Mouse (Mus musculus) liver, embryonic 14.5 days (tissue): ENCODE results near the gene S100a1. TPM values are rescaled to one million over a fixed set of nuclear protein-coding genes. Genes with fewer than 3 reads are reported as not detected.

Experiments used
- ATAC-seq: fragments of 200-750 bp; cut with Nextera tagmentation; 2 replicates; pipeline ENCODE4 v1.8.0; 2017; ENCODE audit warnings: moderate number of reproducible peaks, mild to moderate bottlenecking, moderate library complexity; ENCODE audit not compliant: insufficient read depth
- DNase-seq, 3 experiments: peaks; one replicate each; pipeline ENCODE4 v3.0.0-alpha.2; 2012 to 2013; ENCODE audit warnings: low read depth in 3 of 3, low spot score in 3 of 3
- H3K27ac ChIP-seq: fragments of 300-500 bp; sonication (generic); 2 replicates; pipeline ENCODE4 v1.5.1; 2014; ENCODE audit warnings: moderate library complexity, mild to moderate bottlenecking, control low read depth, inconsistent platforms
- H3K27me3 ChIP-seq: fragments of 300-500 bp; sonication (generic); 2 replicates; pipeline ENCODE4 v1.6.1; 2014; ENCODE audit warnings: mild to moderate bottlenecking, low read length, moderate library complexity; ENCODE audit not compliant: control insufficient read depth, insufficient read depth
- H3K36me3 ChIP-seq: fragments of 300-500 bp; sonication (generic); replicated peaks from 2 replicates; pipeline ENCODE4 v1.6.1; 2014; ENCODE audit warnings: low read depth; ENCODE audit not compliant: control insufficient read depth, insufficient read depth
- H3K4me1 ChIP-seq, 2 experiments: fragments of 200-500 bp in 1 of 2; fragments of 300-500 bp in 1 of 2; sonication (generic) in 1 of 2; replicated peaks; 2 replicates each; pipeline ENCODE4 v1.6.1; 2012 to 2014; ENCODE audit warnings: antibody characterized with exemption in 1 of 2, inconsistent platforms in 1 of 2, low read length in 1 of 2; ENCODE audit not compliant: control insufficient read depth in 2 of 2, insufficient read depth in 2 of 2
- H3K4me2 ChIP-seq: fragments of 300-500 bp; sonication (generic); 2 replicates; pipeline ENCODE4 v1.6.1; 2014; ENCODE audit warnings: low read depth, mild to moderate bottlenecking, control low read depth, moderate library complexity
- H3K4me3 ChIP-seq, 2 experiments: fragments of 200-500 bp in 1 of 2; fragments of 300-500 bp in 1 of 2; sonication (generic) in 1 of 2; 2 replicates each; pipeline ENCODE4 v1.5.1; 2012 to 2014; ENCODE audit warnings: low read depth in 2 of 2, low read length in 2 of 2, mild to moderate bottlenecking in 2 of 2, control low read depth in 1 of 2, inconsistent platforms in 1 of 2, moderate library complexity in 1 of 2; ENCODE audit not compliant: insufficient read depth in 1 of 2
- H3K9ac ChIP-seq: fragments of 300-500 bp; sonication (generic); replicated peaks from 2 replicates; pipeline ENCODE4 v1.6.1; 2014; ENCODE audit warnings: mild to moderate bottlenecking, control low read depth, moderate library complexity
- H3K9me3 ChIP-seq: fragments of 300-500 bp; sonication (generic); 2 replicates; pipeline ENCODE4 v1.6.1; 2016; ENCODE audit warnings: low read length, mixed read lengths; ENCODE audit not compliant: control insufficient read depth
- CTCF ChIP-seq: IDR thresholded peaks from 2 replicates; pipeline ENCODE4 v1.5.1; 2016; ENCODE audit warnings: antibody characterized with exemption, low read depth, control low read depth
- EP300 ChIP-seq: IDR thresholded peaks from 2 replicates; pipeline ENCODE4 v1.6.1; 2016; ENCODE audit warnings: antibody characterized with exemption, low read depth
- WGBS: fragments of 180-500 bp; shearing (Covaris S2); extraction: QIAGEN DNeasy Blood & Tissue Kit; methylation state at CpG from one replicate; pipeline ENCODE4 v1.1.7; 2014; ENCODE audit not compliant: insufficient replicate concordance; 5-methylcytosine and 5-hydroxymethylcytosine counted together
- polyA plus RNA-seq, 2 experiments: library from polyadenylated mRNA; depleted of rRNA in 1 of 2; stranded (reverse) in 1 of 2; unstranded in 1 of 2; fragments of >200 nt; fragmentation: Nextera tagmentation in 1 of 2; extraction: Ambion mirVana in 1 of 2; gene quantifications; 2 replicates each; pipeline versions ENCODE4 v1.2.1 to v1.2.3; 2012 to 2014

The S100a1 gene
- polyA plus RNA-seq, 2 experiments: 14.9 to 20.8 TPM

GRCm38 (mm10) chr3:90505216-90505615 is 9.0 kb downstream of the S100a1 start:
- Histone ChIP-seq H3K9me3 (no peaks in the 10 kb centered on the region), H3K27ac (no peak overlapping the region), H3K36me3 (peaks cover 72% of the 10 kb centered on the region), H3K4me3 (no peak overlapping the region), H3K9ac (no peak overlapping the region), H3K4me1 (peaks cover 7 to 11% of the 10 kb centered on the region in 2 experiments), H3K4me2 (no peak overlapping the region), H3K27me3 (no peaks in the 10 kb centered on the region)
- 87% methylated on average over 5 of the region's 5 CpGs for WGBS
- ATAC-seq: no peak
- DNase-seq: no peak
- TF ChIP-seq CTCF: no peak
- TF ChIP-seq EP300: no peak

GRCm38 (mm10) chr3:90503444-90503843 is 10.7 kb downstream of the S100a1 start:
- peaks cover 90% of the 10 kb centered on the region for H3K36me3 ChIP-seq
- no peak overlapping the region for H3K4me2 ChIP-seq
- ATAC-seq (no peak), DNase-seq (no peak)
- 84% methylated on average over 4 of the region's 4 CpGs for WGBS
- peaks cover 7 to 11% of the 10 kb centered on the region in 2 experiments for H3K4me1 ChIP-seq
- no peaks in the 10 kb centered on the region for H3K27me3 ChIP-seq
- no peak for TF ChIP-seq EP300
- no peak for TF ChIP-seq CTCF
- H3K9me3 ChIP-seq: no peaks in the 10 kb centered on the region
- no peak overlapping the region for H3K9ac ChIP-seq
- H3K4me3 ChIP-seq: no peak overlapping the region
- no peak overlapping the region for H3K27ac ChIP-seq

DNA sequence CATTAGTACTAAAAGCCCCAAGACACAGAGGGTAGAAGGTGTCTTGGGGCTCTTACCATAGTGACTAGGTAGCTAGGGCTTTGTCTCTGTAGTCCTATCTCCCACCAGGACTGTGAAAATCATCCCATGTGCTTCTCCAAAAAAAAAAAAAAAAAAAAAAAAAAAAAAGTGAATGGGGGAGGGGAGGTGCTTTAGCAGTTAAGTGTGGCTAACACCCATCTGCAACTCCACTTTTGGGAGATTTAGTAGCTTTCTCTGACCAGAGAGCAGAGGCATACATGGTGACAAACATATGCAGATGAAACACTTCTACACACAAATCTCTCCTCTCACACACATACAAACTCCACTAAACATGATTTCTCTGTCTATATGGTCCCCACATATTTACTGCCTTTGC is 16.6 kb downstream of the S100a1 start:
- Histone ChIP-seq H3K4me3 (no peak overlapping the region), H3K4me1 (no peaks in the 10 kb centered on the region), H3K9me3 (no peaks in the 10 kb centered on the region), H3K27me3 (no peaks in the 10 kb centered on the region), H3K36me3 (peaks cover 69% of the 10 kb centered on the region), H3K4me2 (no peak overlapping the region), H3K27ac (no peak overlapping the region), H3K9ac (no peak overlapping the region)
- TF ChIP-seq EP300: no peak
- ATAC-seq (no peak), DNase-seq (no peak)

DNA sequence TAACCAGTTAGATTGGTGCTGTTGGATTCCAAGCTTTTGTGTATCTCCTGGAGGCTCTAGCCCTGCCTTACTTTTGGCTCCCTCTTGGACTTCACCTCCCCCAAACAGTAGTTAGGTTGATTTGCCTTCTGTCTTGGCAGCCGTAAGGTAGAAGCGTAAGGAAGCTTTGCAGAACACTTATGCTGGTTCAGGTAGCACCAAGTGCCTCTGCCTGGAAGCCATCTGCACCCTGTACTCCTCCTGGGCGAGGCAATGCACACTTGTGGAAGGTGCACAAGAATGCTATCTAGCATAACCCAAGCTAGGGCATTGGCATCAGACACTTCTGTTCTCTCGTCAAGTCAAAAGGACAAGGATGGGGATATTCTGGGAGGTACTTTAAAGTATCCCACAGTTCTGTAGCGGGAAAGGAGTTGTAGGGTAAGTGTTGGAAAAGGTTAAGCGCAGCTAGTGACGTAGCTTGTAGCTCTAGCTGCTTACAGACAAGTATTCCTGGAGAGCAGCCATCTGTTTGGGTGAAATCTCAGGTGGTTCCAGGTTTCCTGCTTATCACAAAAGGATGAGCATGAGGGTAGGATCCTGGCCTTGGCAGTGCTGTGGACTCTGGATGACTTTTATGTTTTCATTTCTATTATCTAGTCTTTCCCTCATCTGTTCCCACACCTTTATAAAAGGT is 18.2 kb downstream of the S100a1 start:
- DNase-seq: no peak
- Histone ChIP-seq H3K4me2 (no peak overlapping the region), H3K36me3 (peaks cover 53% of the 10 kb centered on the region), H3K4me1 (peaks cover 0 to 2% of the 10 kb centered on the region in 2 experiments; a peak in 1 of 4 replicates), H3K27me3 (no peaks in the 10 kb centered on the region), H3K9ac (no peak overlapping the region), H3K27ac (no peak overlapping the region), H3K9me3 (no peaks in the 10 kb centered on the region), H3K4me3 (no peak overlapping the region)
- TF ChIP-seq CTCF (no peak), EP300 (no peak)
- ATAC-seq: no peak
- 83% methylated on average over 7 of the region's 7 CpGs for WGBS

DNA sequence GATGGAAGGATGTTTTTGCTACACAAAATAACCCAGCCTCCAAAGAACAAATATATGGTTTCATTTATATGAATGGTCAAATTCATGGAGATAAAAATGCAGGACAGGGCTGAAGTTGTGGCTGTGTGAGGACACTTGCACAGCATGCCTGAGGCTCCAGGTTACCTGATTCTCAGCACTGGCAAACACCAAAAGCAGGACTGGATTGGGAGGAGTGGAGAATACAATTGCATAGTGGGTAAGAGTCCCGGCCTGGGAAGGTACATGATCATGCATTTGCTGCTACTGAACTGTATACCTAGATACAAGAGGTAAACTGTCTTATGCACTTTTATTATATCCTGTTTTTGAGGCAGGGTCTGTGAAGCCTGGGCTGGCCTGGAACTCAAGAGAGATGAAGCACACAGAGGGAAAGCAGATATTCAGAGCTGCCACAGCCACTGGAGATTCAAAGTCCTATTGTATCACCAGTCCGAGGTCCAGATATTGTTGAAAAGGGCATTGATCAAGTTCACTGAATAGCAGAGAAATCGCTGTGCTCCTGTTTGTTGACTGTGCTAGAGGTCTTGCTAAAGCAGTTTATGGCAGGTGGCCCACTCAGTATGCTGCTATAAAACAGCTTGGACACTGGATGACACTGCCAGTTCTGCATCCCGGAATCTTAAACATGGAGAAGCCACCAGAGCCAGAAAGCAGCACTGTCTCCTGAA is 20.2 kb downstream of the S100a1 start:
- 57% methylated on average over 4 of the region's 4 CpGs for WGBS
- H3K9ac ChIP-seq: no peak overlapping the region
- H3K27ac ChIP-seq: no peak overlapping the region
- H3K27me3 ChIP-seq: no peaks in the 10 kb centered on the region
- DNase-seq: no peak
- ATAC-seq: no peak
- no peak overlapping the region for H3K4me3 ChIP-seq
- H3K9me3 ChIP-seq: no peaks in the 10 kb centered on the region
- peaks cover 39% of the 10 kb centered on the region for H3K36me3 ChIP-seq
- TF ChIP-seq EP300: no peak
- TF ChIP-seq CTCF: no peak
- H3K4me2 ChIP-seq: no peak overlapping the region
- peaks cover 3 to 10% of the 10 kb centered on the region in 2 experiments; a peak in 3 of 4 replicates for H3K4me1 ChIP-seq
